Comparison of ENCODE assay signal across 8 mouse cellular contexts in the genomic region with DNA sequence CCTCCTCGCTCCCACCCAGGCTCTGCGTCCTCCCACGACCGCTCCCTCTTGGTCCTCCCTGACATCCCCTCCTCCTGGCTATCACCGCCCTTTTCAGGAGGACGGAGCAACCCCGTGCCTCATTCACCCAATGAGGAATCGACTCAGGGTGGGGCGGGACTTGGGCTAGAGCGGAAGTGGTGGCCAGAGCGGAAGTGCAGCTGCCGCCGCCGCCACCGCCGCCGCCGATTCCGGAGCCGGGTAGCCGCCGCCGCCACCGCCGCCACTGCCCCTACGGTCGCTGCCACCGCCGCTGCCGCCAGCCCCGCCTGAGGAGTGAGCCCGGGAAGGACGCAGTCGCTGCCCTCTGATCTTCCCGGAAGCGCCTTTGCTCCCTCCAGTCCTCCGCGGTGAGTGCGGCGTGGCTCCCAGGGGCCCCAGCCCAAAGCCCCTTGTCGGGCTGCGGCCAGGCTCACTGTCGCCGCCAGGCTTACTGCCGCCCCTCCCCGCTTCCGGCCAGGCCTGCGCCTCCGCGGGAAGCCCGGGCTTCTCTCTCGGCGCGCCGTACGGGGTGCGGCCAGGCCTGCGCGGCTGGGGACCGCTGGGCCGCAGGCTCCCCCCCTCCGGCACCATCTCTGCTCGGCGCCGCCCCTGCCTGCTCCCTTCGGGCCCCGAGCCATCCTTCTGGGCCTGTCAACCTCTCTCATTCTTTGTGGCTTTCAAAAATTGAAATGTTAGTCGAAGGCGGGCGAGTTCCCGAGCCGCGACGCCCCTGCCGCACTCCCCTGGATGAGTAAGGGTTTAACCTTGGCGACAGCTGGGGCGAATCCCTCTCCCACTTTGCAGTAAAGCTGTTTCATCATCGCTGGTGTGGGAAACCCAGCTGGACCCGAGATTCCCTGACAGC. TPM values are rescaled to one million over a fixed set of nuclear protein-coding genes. Genes with fewer than 3 reads are reported as not detected.
DNase-seq lines count a peak whose midpoint lies in the region; ATAC-seq lines count a peak whose summit lies in the region.

No protein-coding gene starts in this region.

- peak; percentile 88 for DNase-seq in T-cell, adult 2 months (ENCODE audit: low spot score)
- DNase-seq in cerebellum, postnatal 10 days: peak; percentile 96 to 98
- peak; percentile 91 to 95 for DNase-seq in frontal cortex, adult 2 months (ENCODE audit: extremely low spot score in 1 of 2, low spot score in 1 of 2)
- peak; percentile 90 for DNase-seq in left cerebral cortex, adult 11 months (ENCODE audit: low spot score)
- peak; percentile 98 for DNase-seq in lung, postnatal 36 days
- DNase-seq in retina, embryonic 14.5 days (ENCODE audit: low spot score): peak; percentile 96
- peak; percentile 90 to 93 for DNase-seq in thymus, postnatal 36 days

- ATAC-seq in hindbrain, embryonic 12.5 days (ENCODE audit: low FRiP score): peak; percentile 100

- H3K36me3 ChIP-seq in hindbrain, embryonic 12.5 days: peaks cover 6% of the 10 kb centered on the region; the same call in 1 of the 2 replicates

- H3K4me1 ChIP-seq in hindbrain, embryonic 12.5 days: peaks cover 24% of the 10 kb centered on the region

- peak overlapping the region; percentile 96 for H3K27ac ChIP-seq in hindbrain, embryonic 12.5 days

- no peaks in the 10 kb centered on the region for H3K27me3 ChIP-seq in hindbrain, embryonic 12.5 days

- WGBS in hindbrain, embryonic 12.5 days: under 1% methylated on average over 77 of the region's 79 CpGs

- peak overlapping the region; percentile 98 for H3K9ac ChIP-seq in hindbrain, embryonic 12.5 days

- no peaks in the 10 kb centered on the region for H3K9me3 ChIP-seq in hindbrain, embryonic 12.5 days (replicated peaks)

- peak overlapping the region; percentile 99 for H3K4me3 ChIP-seq in hindbrain, embryonic 12.5 days

- peak overlapping the region; percentile 78 for H3K4me2 ChIP-seq in hindbrain, embryonic 12.5 days (replicated peaks)

RNA-seq across cellular contexts. Expression of a gene that starts 0.5 kb away (rescaled TPM):
- 291 and 293 TPM in 2 replicates for polyA plus RNA-seq in frontal cortex, adult 2 months (2012; rRNA removed)
- polyA plus RNA-seq in hindbrain, embryonic 12.5 days (2016; fragmentation: Nextera tagmentation; extraction: Ambion mirVana): 355 and 373 TPM in 2 replicates

RNA-seq across cellular contexts. Expression of a gene that starts 30.0 kb away (rescaled TPM):
- polyA plus RNA-seq in frontal cortex, adult 2 months (2012; rRNA removed): 1.0 and 2.1 TPM in 2 replicates
- polyA plus RNA-seq in hindbrain, embryonic 12.5 days (2016; fragmentation: Nextera tagmentation; extraction: Ambion mirVana): 2.3 and 2.9 TPM in 2 replicates

Comparison
In these comparisons a context has a peak if more than half of its experiments do, and no peak if none do; other contexts are left out.
1. Peak in every context shown above with its lines: DNase-seq, ATAC-seq, H3K4me3 ChIP-seq and H3K27ac ChIP-seq.